Mouse (Mus musculus): ENCODE results near the gene Tstd2. TPM values are rescaled to one million over a fixed set of nuclear protein-coding genes. Genes with fewer than 3 reads are reported as not detected.

The Tstd2 gene
- total and polyA plus RNA-seq, 2 experiments from 2014 or later: 18.9 to 27.6 TPM

DNA sequence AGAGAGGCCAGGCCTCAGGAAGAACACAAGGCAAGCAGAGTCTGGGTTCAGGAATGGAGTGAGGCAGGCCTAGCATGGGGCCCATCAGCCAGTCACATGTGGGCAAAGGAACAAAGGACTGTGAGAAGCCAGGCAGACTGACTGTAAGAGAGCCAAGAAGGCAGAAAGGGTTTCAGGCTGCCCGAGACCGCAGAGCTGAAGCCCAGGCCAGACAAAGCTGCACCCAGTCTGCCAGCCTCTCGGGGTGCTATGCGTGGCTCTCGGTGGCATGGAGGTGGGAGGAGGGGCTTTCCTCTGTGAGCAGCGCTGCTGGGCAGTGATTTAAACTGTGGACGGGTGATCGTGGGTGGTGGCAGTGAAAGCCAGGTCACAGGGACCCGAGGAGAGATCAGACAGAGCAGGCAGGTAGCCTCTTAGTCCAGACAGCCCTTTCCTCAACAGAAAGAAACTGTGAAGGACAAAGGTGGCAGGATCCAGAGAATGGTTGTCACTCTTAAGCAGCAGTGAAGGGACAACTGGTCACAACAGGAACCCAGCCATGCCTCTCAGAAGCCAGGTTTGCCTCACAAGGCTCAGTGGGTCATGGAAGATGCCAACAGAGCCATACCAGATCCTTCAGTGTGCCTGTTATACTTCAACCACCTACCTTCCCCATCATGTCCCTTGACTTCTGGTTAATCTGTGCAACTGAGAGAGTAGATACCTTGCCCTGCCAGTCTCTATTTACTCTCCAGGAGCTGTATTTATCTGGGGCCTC is 53.9 kb downstream of the Tstd2 start:
- Histone ChIP-seq H3K27ac (ENCODE audit: low read depth, low read length) (no peak overlapping the region), H3K9ac (replicated peaks; ENCODE audit: low read length, poor library complexity, severe bottlenecking) (no peak overlapping the region), H3K36me3 (ENCODE audit: insufficient read depth, low read length) (no peaks in the 10 kb centered on the region), H3K9me3 (ENCODE audit: low read length) (no peaks in the 10 kb centered on the region), H3K27me3 (ENCODE audit: insufficient read depth, low read length) (no peaks in the 10 kb centered on the region), H3K4me2 (ENCODE audit: low read depth, low read length, poor library complexity, severe bottlenecking) (no peak overlapping the region), H3K4me1 (ENCODE audit: insufficient read depth, low read length) (no peaks in the 10 kb centered on the region), H3K4me3 (ENCODE audit: low read depth, low read length) (no peak overlapping the region)
- DNase-seq (ENCODE audit: low spot score): peak; percentile 46
- WGBS: 53% methylated on average over 9 of the region's 9 CpGs
- no peak for ATAC-seq (ENCODE audit: low FRiP score)
- no peak for TF ChIP-seq CTCF (IDR thresholded peaks at IDR 0.05)

DNA sequence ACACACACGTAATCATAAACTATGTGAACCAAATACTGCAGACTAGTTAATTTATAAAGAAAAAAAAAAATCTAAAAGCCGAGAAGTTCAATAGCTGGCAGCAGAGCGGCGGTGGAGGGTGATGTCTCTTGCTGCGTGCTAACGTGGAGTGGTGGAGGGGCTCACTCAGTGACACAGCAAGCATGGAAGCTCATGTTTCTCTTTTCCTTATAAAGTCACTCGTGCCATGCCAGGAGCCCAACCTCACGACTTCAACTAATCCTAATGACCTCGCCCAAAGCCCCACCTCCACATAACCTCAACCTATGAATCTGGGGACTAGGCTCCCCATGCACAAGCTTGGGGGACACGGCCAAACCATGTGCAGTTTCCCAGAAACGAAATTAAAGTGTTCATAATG is 55.9 kb downstream of the Tstd2 start:
- no peaks in the 10 kb centered on the region for H3K9me3 ChIP-seq (ENCODE audit: low read length)
- 80% methylated on average over 11 of the region's 11 CpGs for WGBS

DNA sequence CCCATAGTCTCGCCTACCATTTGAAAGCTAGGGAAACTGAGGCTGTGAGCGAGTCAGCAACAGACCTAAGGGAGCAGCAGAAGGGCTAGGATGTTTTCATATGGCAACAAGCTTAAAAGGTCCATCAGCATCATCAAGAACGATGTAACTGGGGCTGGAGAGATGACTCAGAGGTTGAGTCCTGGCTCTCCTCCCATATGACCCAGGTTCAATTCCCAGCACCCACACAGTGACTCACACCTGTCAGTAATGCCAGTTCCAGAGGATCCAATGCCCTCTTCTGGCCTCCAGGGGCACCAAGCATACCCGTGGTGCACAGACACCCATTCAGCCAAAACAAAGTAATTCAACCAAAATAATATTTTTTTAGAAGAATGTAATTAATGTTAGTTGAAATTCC is 58.2 kb downstream of the Tstd2 start:
- no peak overlapping the region for H3K4me3 ChIP-seq (ENCODE audit: low read depth, low read length)
- no peaks in the 10 kb centered on the region for H3K27me3 ChIP-seq (ENCODE audit: insufficient read depth, low read length)
- ATAC-seq (ENCODE audit: low FRiP score) (no peak), DNase-seq (ENCODE audit: low spot score) (no peak)
- H3K4me2 ChIP-seq (ENCODE audit: low read depth, low read length, poor library complexity, severe bottlenecking): no peak overlapping the region
- H3K36me3 ChIP-seq (ENCODE audit: insufficient read depth, low read length): no peaks in the 10 kb centered on the region
- TF ChIP-seq CTCF (IDR thresholded peaks at IDR 0.05): no peak
- 84% methylated on average over 4 of the region's 4 CpGs for WGBS
- no peak overlapping the region for H3K9ac ChIP-seq (replicated peaks; ENCODE audit: low read length, poor library complexity, severe bottlenecking)
- no peak overlapping the region for H3K27ac ChIP-seq (ENCODE audit: low read depth, low read length)
- no peaks in the 10 kb centered on the region for H3K4me1 ChIP-seq (ENCODE audit: insufficient read depth, low read length)
- H3K9me3 ChIP-seq (ENCODE audit: low read length): no peaks in the 10 kb centered on the region

More for the DNA sequence above, 55.9 kb downstream of the Tstd2 start:
- no peak for ATAC-seq (ENCODE audit: low FRiP score)
- no peak for TF ChIP-seq CTCF (IDR thresholded peaks at IDR 0.05)
- no peak overlapping the region for H3K4me2 ChIP-seq (ENCODE audit: low read depth, low read length, poor library complexity, severe bottlenecking)
- H3K27ac ChIP-seq (ENCODE audit: low read depth, low read length): no peak overlapping the region
- no peak overlapping the region for H3K9ac ChIP-seq (replicated peaks; ENCODE audit: low read length, poor library complexity, severe bottlenecking)
- DNase-seq (ENCODE audit: low spot score): no peak
- no peaks in the 10 kb centered on the region for H3K4me1 ChIP-seq (ENCODE audit: insufficient read depth, low read length)
- no peak overlapping the region for H3K4me3 ChIP-seq (ENCODE audit: low read depth, low read length)
- H3K36me3 ChIP-seq (ENCODE audit: insufficient read depth, low read length): no peaks in the 10 kb centered on the region
- no peaks in the 10 kb centered on the region for H3K27me3 ChIP-seq (ENCODE audit: insufficient read depth, low read length)

DNA sequence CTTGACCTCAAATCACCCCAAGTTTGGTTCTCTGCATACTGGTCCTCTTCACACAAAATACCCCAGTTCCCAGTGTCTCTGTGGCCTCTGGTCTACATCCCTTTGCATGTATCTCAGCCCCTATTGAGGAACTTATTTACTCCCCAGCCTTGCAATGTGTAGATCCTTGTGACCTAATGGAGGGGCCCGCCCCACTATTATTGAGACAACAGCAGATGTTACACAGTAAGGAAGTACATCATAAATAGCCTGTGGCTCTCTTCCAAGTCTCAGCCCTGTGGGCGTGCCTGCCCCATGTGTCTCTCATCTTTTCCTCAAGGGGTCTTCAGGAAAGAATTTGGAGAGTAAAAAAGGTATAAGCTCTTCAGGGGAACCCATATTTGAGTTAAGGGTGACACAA is 61.6 kb downstream of the Tstd2 start:
- ATAC-seq (ENCODE audit: low FRiP score): no peak
- Histone ChIP-seq H3K4me1 (ENCODE audit: insufficient read depth, low read length) (no peaks in the 10 kb centered on the region), H3K36me3 (ENCODE audit: insufficient read depth, low read length) (no peaks in the 10 kb centered on the region), H3K9ac (replicated peaks; ENCODE audit: low read length, poor library complexity, severe bottlenecking) (no peak overlapping the region), H3K9me3 (ENCODE audit: low read length) (no peaks in the 10 kb centered on the region), H3K4me2 (ENCODE audit: low read depth, low read length, poor library complexity, severe bottlenecking) (no peak overlapping the region), H3K27ac (ENCODE audit: low read depth, low read length) (no peak overlapping the region), H3K27me3 (ENCODE audit: insufficient read depth, low read length) (no peaks in the 10 kb centered on the region), H3K4me3 (ENCODE audit: low read depth, low read length) (no peak overlapping the region)
- no peak for DNase-seq (ENCODE audit: low spot score)
- WGBS: 81% methylated on average over 2 of the region's 2 CpGs
- TF ChIP-seq CTCF (IDR thresholded peaks at IDR 0.05): no peak

DNA sequence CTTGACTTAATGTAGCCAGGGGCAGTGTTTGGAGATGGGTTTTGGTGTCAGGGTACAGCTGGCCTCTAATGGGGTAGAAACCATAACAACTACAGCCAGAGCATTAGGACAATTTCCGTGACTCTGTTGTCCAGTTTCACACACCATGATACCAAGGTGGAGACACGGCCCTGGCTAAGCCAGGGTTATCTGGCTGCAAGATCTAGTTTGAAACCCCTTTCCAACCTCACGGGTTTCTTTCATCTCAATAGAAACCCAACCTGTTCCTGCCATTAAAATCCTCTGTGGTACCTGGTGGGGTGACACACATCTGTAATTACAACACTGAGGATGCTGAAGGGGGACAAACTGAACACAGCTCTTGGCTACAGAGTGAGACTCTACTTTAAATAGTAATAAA is 62.8 kb downstream of the Tstd2 start:
- Histone ChIP-seq H3K27me3 (ENCODE audit: insufficient read depth, low read length) (no peaks in the 10 kb centered on the region), H3K9ac (replicated peaks; ENCODE audit: low read length, poor library complexity, severe bottlenecking) (no peak overlapping the region), H3K4me1 (ENCODE audit: insufficient read depth, low read length) (no peaks in the 10 kb centered on the region), H3K9me3 (ENCODE audit: low read length) (no peaks in the 10 kb centered on the region), H3K4me2 (ENCODE audit: low read depth, low read length, poor library complexity, severe bottlenecking) (no peak overlapping the region), H3K27ac (ENCODE audit: low read depth, low read length) (no peak overlapping the region), H3K4me3 (ENCODE audit: low read depth, low read length) (no peak overlapping the region), H3K36me3 (ENCODE audit: insufficient read depth, low read length) (no peaks in the 10 kb centered on the region)
- no peak for TF ChIP-seq CTCF (IDR thresholded peaks at IDR 0.05)
- no peak for ATAC-seq (ENCODE audit: low FRiP score)
- WGBS: 93% methylated on average over 3 of the region's 3 CpGs
- no peak for DNase-seq (ENCODE audit: low spot score)

DNA sequence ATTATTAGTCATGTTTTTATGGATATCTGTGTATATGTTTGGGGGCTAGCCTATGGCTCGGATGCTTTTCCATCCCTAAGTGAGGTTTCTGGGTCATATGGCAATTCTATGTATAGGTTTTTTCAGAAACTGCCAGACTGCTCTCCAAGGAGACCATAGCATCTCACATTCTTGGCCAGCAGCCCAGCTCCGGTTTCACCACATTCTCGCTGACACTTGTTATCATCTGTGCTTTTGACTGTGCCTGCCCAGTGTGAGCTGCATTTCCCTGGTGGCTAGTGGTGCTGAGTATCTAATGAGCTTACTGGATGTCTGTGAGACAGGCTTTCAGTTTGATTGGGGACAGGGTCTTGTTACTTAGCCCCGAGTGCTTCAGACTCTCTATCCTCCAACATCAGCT is 64.8 kb downstream of the Tstd2 start:
- Histone ChIP-seq H3K4me1 (ENCODE audit: insufficient read depth, low read length) (no peaks in the 10 kb centered on the region), H3K4me3 (ENCODE audit: low read depth, low read length) (no peak overlapping the region), H3K4me2 (ENCODE audit: low read depth, low read length, poor library complexity, severe bottlenecking) (no peak overlapping the region), H3K36me3 (ENCODE audit: insufficient read depth, low read length) (no peaks in the 10 kb centered on the region), H3K9me3 (ENCODE audit: low read length) (no peaks in the 10 kb centered on the region), H3K27ac (ENCODE audit: low read depth, low read length) (no peak overlapping the region), H3K9ac (replicated peaks; ENCODE audit: low read length, poor library complexity, severe bottlenecking) (no peak overlapping the region), H3K27me3 (ENCODE audit: insufficient read depth, low read length) (no peaks in the 10 kb centered on the region)
- DNase-seq (ENCODE audit: low spot score): no peak
- no peak for ATAC-seq (ENCODE audit: low FRiP score)
- TF ChIP-seq CTCF (IDR thresholded peaks at IDR 0.05): no peak
- WGBS: 61% methylated on average over 4 of the region's 4 CpGs

Measured in midbrain, postnatal 0 days (tissue).